ENCODE assay signal across 26 mouse cellular contexts in the genomic region with DNA sequence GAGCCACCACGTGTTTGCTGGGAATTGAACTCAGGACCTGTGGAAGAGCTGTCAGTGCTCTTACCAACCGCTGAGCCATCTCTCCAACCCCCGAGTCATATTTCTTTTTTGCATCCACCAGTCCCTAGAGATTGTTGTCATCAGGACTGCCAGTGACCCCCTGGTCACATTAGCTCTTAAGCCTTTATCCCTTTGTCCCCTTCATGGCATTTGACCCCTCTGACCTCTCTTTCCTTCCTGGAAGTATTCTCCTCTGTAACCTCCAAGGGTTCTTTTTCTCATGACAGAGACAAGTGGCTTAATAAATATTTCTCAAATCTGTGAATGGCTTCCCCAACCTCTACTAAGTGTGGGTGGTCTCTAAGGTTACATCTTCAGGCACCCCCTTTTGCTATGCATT. TPM values are rescaled to one million over a fixed set of nuclear protein-coding genes. Genes with fewer than 3 reads are reported as not detected.
DNase-seq lines count a peak whose midpoint lies in the region; ATAC-seq and TF ChIP-seq lines count a peak whose summit lies in the region.
"Had no signal": no experiment of that assay in that cellular context is flagged by ENCODE, and none has a peak within 500 bp of the region (broad histone marks: within the 10 kb centered on the region; RNA-seq: fewer than 3 reads in every experiment).

No protein-coding gene starts in this region.

- no peak for ATAC-seq in kidney, embryonic 14.5 days (ENCODE audit: low FRiP score, low TSS enrichment)
- no peak for ATAC-seq in kidney, embryonic 15.5 days (replicated peaks; ENCODE audit: low FRiP score)
- ATAC-seq in intestine, embryonic 16.5 days: no peak
- ATAC-seq: activated CD4-positive, CD25-positive, alpha-beta regulatory T cell, adult 4 months; forebrain, embryonic 13.5 days; forebrain, embryonic 16.5 days had no signal

- H3K27me3 ChIP-seq in kidney, adult 2 months (replicated peaks; ENCODE audit: control insufficient read depth, insufficient read depth, low read length): no peaks in the 10 kb centered on the region
- no peaks in the 10 kb centered on the region for H3K27me3 ChIP-seq in kidney, embryonic 14.5 days (ENCODE audit: control insufficient read depth, insufficient read depth, low read length)
- no peaks in the 10 kb centered on the region for H3K27me3 ChIP-seq in kidney, embryonic 15.5 days
- H3K27me3 ChIP-seq in intestine, embryonic 16.5 days (replicated peaks; ENCODE audit: control insufficient read depth, insufficient read depth, low read length): no peaks in the 10 kb centered on the region

- H3K4me2 ChIP-seq in kidney, embryonic 14.5 days (replicated peaks; ENCODE audit: low read depth, low read length): no peak overlapping the region
- H3K4me2 ChIP-seq in kidney, embryonic 15.5 days: no peak overlapping the region
- H3K4me2 ChIP-seq in intestine, embryonic 16.5 days (ENCODE audit: low read depth, low read length): no peak overlapping the region
- H3K4me2 ChIP-seq: forebrain, embryonic 13.5 days; heart, embryonic 13.5 days; hindbrain, embryonic 14.5 days had no signal

- peak; percentile 68 for DNase-seq in kidney, adult 2 months
- DNase-seq in kidney, postnatal 14 days: peak; percentile 57
- peak; percentile 67 for DNase-seq in embryo, embryonic 10 days (ENCODE audit: low spot score)
- DNase-seq in embryo, embryonic 9.5 days (ENCODE audit: extremely low spot score): peak; percentile 35
- no peak for DNase-seq in urinary bladder, postnatal 10 days (ENCODE audit: low spot score)
- DNase-seq: adrenal gland, adult 8-10 months; adrenal gland, postnatal 25 days; cerebellum, adult 11-12 months; cerebellum, adult 8-10 months; cerebellum, postnatal 10 days; cerebellum, postnatal 36 days; gastrocnemius, postnatal 10 days; gastrocnemius, postnatal 36 days; heart, adult 2 months; heart, postnatal 14 days; heart, postnatal 4 days had no signal

- no peaks in the 10 kb centered on the region for H3K4me1 ChIP-seq in kidney, adult 2 months (ENCODE audit: control insufficient read depth, insufficient read depth, low read length)
- H3K4me1 ChIP-seq in kidney, embryonic 14.5 days (ENCODE audit: control insufficient read depth, insufficient read depth, low read length): no peaks in the 10 kb centered on the region
- no peaks in the 10 kb centered on the region for H3K4me1 ChIP-seq in kidney, embryonic 15.5 days
- no peaks in the 10 kb centered on the region for H3K4me1 ChIP-seq in intestine, embryonic 16.5 days (ENCODE audit: control insufficient read depth, insufficient read depth, low read length)
- H3K4me1 ChIP-seq: forebrain, embryonic 10.5 days; forebrain, embryonic 13.5 days; heart, embryonic 10.5 days; heart, embryonic 13.5 days had no signal

- no peak for TF ChIP-seq CTCF in kidney, adult 2 months (conservative IDR thresholded peaks at IDR 0.05; ENCODE audit: insufficient read depth, insufficient read length, low read depth, low read length)

- H3K4me3 ChIP-seq in kidney, adult 2 months (ENCODE audit: insufficient read depth, low read depth, low read length): no peak overlapping the region
- no peak overlapping the region for H3K4me3 ChIP-seq in kidney, embryonic 14.5 days (ENCODE audit: low read length)
- H3K4me3 ChIP-seq in kidney, embryonic 15.5 days (replicated peaks): no peak overlapping the region
- H3K4me3 ChIP-seq in intestine, embryonic 16.5 days (ENCODE audit: low read length): no peak overlapping the region
- H3K4me3 ChIP-seq: forebrain, embryonic 10.5 days; forebrain, embryonic 13.5 days; heart, adult 2 months; heart, embryonic 10.5 days; heart, embryonic 13.5 days had no signal

- TF ChIP-seq POLR2A in kidney, adult 2 months (IDR thresholded peaks at IDR 0.05; ENCODE audit: low read depth, low read length): no peak

- peak overlapping the region; percentile 65; the same call in 1 of the 2 replicates for H3K27ac ChIP-seq in kidney, adult 2 months (ENCODE audit: insufficient read depth, low read depth, low read length)
- no peak overlapping the region for H3K27ac ChIP-seq in kidney, embryonic 14.5 days (ENCODE audit: low read depth, low read length)
- no peak overlapping the region for H3K27ac ChIP-seq in kidney, embryonic 15.5 days
- H3K27ac ChIP-seq in intestine, embryonic 16.5 days (ENCODE audit: low read length): no peak overlapping the region
- H3K27ac ChIP-seq: forebrain, embryonic 10.5 days; forebrain, embryonic 13.5 days; heart, adult 2 months; heart, embryonic 10.5 days; heart, embryonic 13.5 days; hindbrain, embryonic 14.5 days had no signal

- H3K9ac ChIP-seq in kidney, embryonic 14.5 days (ENCODE audit: low read depth, low read length): no peak overlapping the region
- no peak overlapping the region for H3K9ac ChIP-seq in kidney, embryonic 15.5 days
- no peak overlapping the region for H3K9ac ChIP-seq in intestine, embryonic 16.5 days (ENCODE audit: low read depth, low read length)
- H3K9ac ChIP-seq: forebrain, embryonic 13.5 days; heart, embryonic 13.5 days; hindbrain, embryonic 14.5 days had no signal

- H3K36me3 ChIP-seq in kidney, adult 2 months (ENCODE audit: control insufficient read depth, insufficient read depth, low read length): no peaks in the 10 kb centered on the region
- H3K36me3 ChIP-seq in kidney, embryonic 14.5 days (ENCODE audit: control insufficient read depth, insufficient read depth, low read length): no peaks in the 10 kb centered on the region
- H3K36me3 ChIP-seq in kidney, embryonic 15.5 days: no peaks in the 10 kb centered on the region
- no peaks in the 10 kb centered on the region for H3K36me3 ChIP-seq in intestine, embryonic 16.5 days (ENCODE audit: control insufficient read depth, insufficient read depth, low read length)
- H3K36me3 ChIP-seq: forebrain, embryonic 10.5 days; heart, embryonic 10.5 days; heart, embryonic 13.5 days had no signal

- H3K9me3 ChIP-seq in kidney, embryonic 14.5 days (ENCODE audit: control insufficient read depth, low read length): no peaks in the 10 kb centered on the region
- H3K9me3 ChIP-seq in kidney, embryonic 15.5 days (replicated peaks): no peaks in the 10 kb centered on the region
- H3K9me3 ChIP-seq in intestine, embryonic 16.5 days (ENCODE audit: control insufficient read depth, low read length): no peaks in the 10 kb centered on the region
- H3K9me3 ChIP-seq: forebrain, embryonic 10.5 days; forebrain, embryonic 13.5 days; heart, embryonic 10.5 days; heart, embryonic 13.5 days had no signal

- 54% methylated on average over 3 of the region's 3 CpGs for WGBS in kidney, adult 2 months
- 46% methylated on average over 3 of the region's 3 CpGs for WGBS in kidney, embryonic 14.5 days
- 50% methylated on average over 3 of the region's 3 CpGs for WGBS in kidney, embryonic 15.5 days
- 68% methylated on average over 3 of the region's 3 CpGs for WGBS in intestine, embryonic 16.5 days

RNA-seq across cellular contexts. Expression of a gene that starts 5.8 kb away (rescaled TPM):
- 4.1 and 6.8 TPM in 2 replicates for polyA plus RNA-seq in kidney, adult 2 months (2012; rRNA removed)
- polyA plus RNA-seq in kidney, embryonic 14.5 days (2014; fragmentation: Nextera tagmentation; extraction: Ambion mirVana): 2.1 TPM in 2 replicates
- 2.7 and 2.9 TPM in 2 replicates for polyA plus RNA-seq in kidney, embryonic 15.5 days (2015; fragmentation: Nextera tagmentation; extraction: Ambion mirVana)
- polyA plus RNA-seq in intestine, embryonic 16.5 days (2015; fragmentation: Nextera tagmentation; extraction: Ambion mirVana): 4.9 and 5.3 TPM in 2 replicates

RNA-seq across cellular contexts. Expression of a gene that starts 12.3 kb away (rescaled TPM):
- 8.0 and 8.5 TPM in 2 replicates for polyA plus RNA-seq in kidney, adult 2 months (2012; rRNA removed)
- polyA plus RNA-seq in kidney, embryonic 14.5 days (2014; fragmentation: Nextera tagmentation; extraction: Ambion mirVana): 5.3 and 5.8 TPM in 2 replicates
- polyA plus RNA-seq in kidney, embryonic 15.5 days (2015; fragmentation: Nextera tagmentation; extraction: Ambion mirVana): 3.9 and 4.5 TPM in 2 replicates
- polyA plus RNA-seq in intestine, embryonic 16.5 days (2015; fragmentation: Nextera tagmentation; extraction: Ambion mirVana): 1.1 and 2.3 TPM in 2 replicates
- polyA plus RNA-seq: activated CD4-positive, CD25-positive, alpha-beta regulatory T cell, adult 4 months had no signal

RNA-seq across cellular contexts. Expression of a gene that starts 14.0 kb away (rescaled TPM):
- polyA plus RNA-seq in kidney, adult 2 months (2012; rRNA removed): 10.2 and 11.3 TPM in 2 replicates
- 6.9 and 9.1 TPM in 2 replicates for polyA plus RNA-seq in kidney, embryonic 14.5 days (2014; fragmentation: Nextera tagmentation; extraction: Ambion mirVana)
- polyA plus RNA-seq in kidney, embryonic 15.5 days (2015; fragmentation: Nextera tagmentation; extraction: Ambion mirVana): 14.5 and 15.5 TPM in 2 replicates
- 9.8 and 11.0 TPM in 2 replicates for polyA plus RNA-seq in intestine, embryonic 16.5 days (2015; fragmentation: Nextera tagmentation; extraction: Ambion mirVana)

RNA-seq across cellular contexts. Expression of a gene that starts 14.1 kb away (rescaled TPM):
- polyA plus RNA-seq in kidney, adult 2 months (2012; rRNA removed): 46.7 and 50.8 TPM in 2 replicates
- polyA plus RNA-seq in kidney, embryonic 14.5 days (2014; fragmentation: Nextera tagmentation; extraction: Ambion mirVana): 69.6 and 84.7 TPM in 2 replicates
- 67.7 and 71.6 TPM in 2 replicates for polyA plus RNA-seq in kidney, embryonic 15.5 days (2015; fragmentation: Nextera tagmentation; extraction: Ambion mirVana)
- 56.9 and 62.2 TPM in 2 replicates for polyA plus RNA-seq in intestine, embryonic 16.5 days (2015; fragmentation: Nextera tagmentation; extraction: Ambion mirVana)

RNA-seq across cellular contexts. Expression of a gene that starts 23.6 kb away (rescaled TPM):
- 0.19 and 3.1 TPM in 2 replicates for polyA plus RNA-seq in kidney, adult 2 months (2012; rRNA removed)
- polyA plus RNA-seq in kidney, embryonic 14.5 days (2014; fragmentation: Nextera tagmentation; extraction: Ambion mirVana): 1.5 and 1.7 TPM in 2 replicates
- polyA plus RNA-seq in kidney, embryonic 15.5 days (2015; fragmentation: Nextera tagmentation; extraction: Ambion mirVana): 0.93 and 1.9 TPM in 2 replicates
- 1.1 and 1.2 TPM in 2 replicates for polyA plus RNA-seq in intestine, embryonic 16.5 days (2015; fragmentation: Nextera tagmentation; extraction: Ambion mirVana)
